In the genomic region with DNA sequence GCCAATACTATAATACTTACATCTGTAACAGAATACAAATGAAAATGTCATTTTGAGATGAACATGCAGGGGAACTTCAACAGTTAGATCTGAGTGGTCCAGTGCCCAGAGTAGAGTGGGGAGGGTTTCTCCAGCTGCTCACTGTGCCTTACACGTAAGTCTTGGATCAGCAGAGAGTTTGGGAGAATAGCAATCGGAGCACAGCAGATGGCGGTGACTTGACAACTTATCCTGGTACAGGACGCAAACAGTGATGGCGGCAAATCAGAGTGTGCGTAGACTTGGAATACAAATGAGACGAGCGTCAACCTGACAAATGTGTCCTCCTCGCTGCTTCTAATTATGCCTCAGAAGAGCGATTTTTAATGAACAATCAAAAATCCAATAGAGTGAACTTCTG, we compare ENCODE assay signal across 20 mouse cellular contexts.
A peak's percentile ranks its signal among the peaks of the same experiment; 100 is the strongest.
DNase-seq lines count a peak whose midpoint lies in the region; ATAC-seq and TF ChIP-seq lines count a peak whose summit lies in the region.
"Had no signal": no experiment of that assay in that cellular context is flagged by ENCODE, and none has a peak within 500 bp of the region (broad histone marks: within the 10 kb centered on the region; RNA-seq: fewer than 3 reads in every experiment).

No protein-coding gene starts in this region.

- H3K36me3 ChIP-seq in hindbrain, postnatal 0 days (ENCODE audit: insufficient read depth, low read length): no peaks in the 10 kb centered on the region
- H3K36me3 ChIP-seq in hindbrain, embryonic 12.5 days: no peaks in the 10 kb centered on the region
- no peaks in the 10 kb centered on the region for H3K36me3 ChIP-seq in stomach, postnatal 0 days (ENCODE audit: control insufficient read depth, insufficient read depth, low read length)
- no peaks in the 10 kb centered on the region for H3K36me3 ChIP-seq in kidney, embryonic 14.5 days (ENCODE audit: control insufficient read depth, insufficient read depth, low read length)
- H3K36me3 ChIP-seq: embryonic facial prominence, embryonic 15.5 days; G1E; hindbrain, embryonic 10.5 days; limb, embryonic 10.5 days; liver, embryonic 13.5 days; neural tube, embryonic 15.5 days had no signal

- no peak for TF ChIP-seq EP300 in stomach, postnatal 0 days (optimal IDR thresholded peaks at IDR 0.05)

- no peak overlapping the region for H3K27ac ChIP-seq in hindbrain, postnatal 0 days
- H3K27ac ChIP-seq in hindbrain, embryonic 12.5 days: no peak overlapping the region
- no peak overlapping the region for H3K27ac ChIP-seq in stomach, postnatal 0 days (replicated peaks)
- no peak overlapping the region for H3K27ac ChIP-seq in kidney, embryonic 14.5 days (ENCODE audit: low read depth, low read length)
- H3K27ac ChIP-seq: embryonic facial prominence, embryonic 15.5 days; hindbrain, embryonic 10.5 days; kidney, postnatal 0 days; limb, embryonic 10.5 days; liver, embryonic 13.5 days; neural tube, embryonic 15.5 days had no signal

- H3K4me1 ChIP-seq in hindbrain, postnatal 0 days (ENCODE audit: insufficient read depth, low read length): no peaks in the 10 kb centered on the region
- H3K4me1 ChIP-seq in hindbrain, embryonic 12.5 days: 0 out of 2 replicates have a peak, but pooled peaks cover 2% of the 10 kb centered on the region
- no peaks in the 10 kb centered on the region for H3K4me1 ChIP-seq in stomach, postnatal 0 days (replicated peaks; ENCODE audit: control insufficient read depth, insufficient read depth)
- no peaks in the 10 kb centered on the region for H3K4me1 ChIP-seq in kidney, embryonic 14.5 days (ENCODE audit: control insufficient read depth, insufficient read depth, low read length)
- H3K4me1 ChIP-seq: embryonic facial prominence, embryonic 15.5 days; hindbrain, embryonic 10.5 days; limb, embryonic 10.5 days; liver, embryonic 13.5 days; megakaryocyte, embryonic 14.5 days; neural tube, embryonic 15.5 days had no signal

- DNase-seq in hindbrain, postnatal 0 days (ENCODE audit: low spot score): peak; percentile 25
- DNase-seq in right cerebral cortex, adult 18-20 months: peak; percentile 5
- no peak for DNase-seq in right cerebral cortex, postnatal 25 days
- peak; percentile 19 for DNase-seq in layer of hippocampus, adult 9-11 months
- no peak for DNase-seq in stomach, postnatal 0 days (ENCODE audit: low spot score)
- DNase-seq: adrenal gland, adult 8-10 months; cerebellum, adult 2 months; liver, embryonic 13.5 days; lung, postnatal 10 days; thymus, adult 2 months had no signal

- ATAC-seq in hindbrain, postnatal 0 days: no peak
- ATAC-seq in hindbrain, embryonic 12.5 days (ENCODE audit: low FRiP score): no peak
- no peak for ATAC-seq in stomach, postnatal 0 days (ENCODE audit: low FRiP score, low TSS enrichment)
- no peak for ATAC-seq in kidney, embryonic 14.5 days (ENCODE audit: low FRiP score, low TSS enrichment)
- ATAC-seq: intestine, embryonic 16.5 days had no signal

- H3K4me2 ChIP-seq in hindbrain, postnatal 0 days (ENCODE audit: low read depth, low read length): 0 out of 2 replicates have a peak overlapping the region, but pooled peaks have one; percentile 3
- no peak overlapping the region for H3K4me2 ChIP-seq in hindbrain, embryonic 12.5 days (replicated peaks)
- no peak overlapping the region for H3K4me2 ChIP-seq in stomach, postnatal 0 days (replicated peaks; ENCODE audit: low read depth)
- no peak overlapping the region for H3K4me2 ChIP-seq in kidney, embryonic 14.5 days (replicated peaks; ENCODE audit: low read depth, low read length)
- H3K4me2 ChIP-seq: embryonic facial prominence, embryonic 15.5 days; liver, embryonic 13.5 days; neural tube, embryonic 15.5 days had no signal

- H3K4me3 ChIP-seq in hindbrain, postnatal 0 days (ENCODE audit: low read length): no peak overlapping the region
- no peak overlapping the region for H3K4me3 ChIP-seq in hindbrain, embryonic 12.5 days
- H3K4me3 ChIP-seq in stomach, postnatal 0 days (ENCODE audit: low read depth, low read length): no peak overlapping the region
- no peak overlapping the region for H3K4me3 ChIP-seq in kidney, embryonic 14.5 days (ENCODE audit: low read length)
- H3K4me3 ChIP-seq: embryonic facial prominence, embryonic 15.5 days; hindbrain, embryonic 10.5 days; limb, embryonic 10.5 days; liver, embryonic 13.5 days; megakaryocyte, embryonic 14.5 days; neural tube, embryonic 15.5 days had no signal

- no peak for TF ChIP-seq CTCF in hindbrain, postnatal 0 days (IDR thresholded peaks at IDR 0.05; ENCODE audit: low read depth)
- TF ChIP-seq CTCF in stomach, postnatal 0 days (IDR thresholded peaks at IDR 0.05; ENCODE audit: low read depth): no peak

- no peak overlapping the region for H3K9ac ChIP-seq in hindbrain, postnatal 0 days (replicated peaks; ENCODE audit: low read length)
- no peak overlapping the region for H3K9ac ChIP-seq in hindbrain, embryonic 12.5 days
- no peak overlapping the region for H3K9ac ChIP-seq in stomach, postnatal 0 days (ENCODE audit: low read length)
- H3K9ac ChIP-seq in kidney, embryonic 14.5 days (ENCODE audit: low read depth, low read length): no peak overlapping the region
- H3K9ac ChIP-seq: embryonic facial prominence, embryonic 15.5 days; liver, embryonic 13.5 days; neural tube, embryonic 15.5 days had no signal

- no peaks in the 10 kb centered on the region for H3K9me3 ChIP-seq in hindbrain, postnatal 0 days (ENCODE audit: low read length)
- no peaks in the 10 kb centered on the region for H3K9me3 ChIP-seq in hindbrain, embryonic 12.5 days (replicated peaks)
- H3K9me3 ChIP-seq in stomach, postnatal 0 days (ENCODE audit: control insufficient read depth, low read length): no peaks in the 10 kb centered on the region
- H3K9me3 ChIP-seq in kidney, embryonic 14.5 days (ENCODE audit: control insufficient read depth, low read length): no peaks in the 10 kb centered on the region
- H3K9me3 ChIP-seq: embryonic facial prominence, embryonic 15.5 days; hindbrain, embryonic 10.5 days; limb, embryonic 10.5 days; liver, embryonic 13.5 days; megakaryocyte, embryonic 14.5 days; neural tube, embryonic 15.5 days had no signal

- no peaks in the 10 kb centered on the region for H3K27me3 ChIP-seq in hindbrain, postnatal 0 days (ENCODE audit: insufficient read depth, low read length)
- H3K27me3 ChIP-seq in hindbrain, embryonic 12.5 days: no peaks in the 10 kb centered on the region
- no peaks in the 10 kb centered on the region for H3K27me3 ChIP-seq in stomach, postnatal 0 days (ENCODE audit: control insufficient read depth, insufficient read depth, low read length)
- H3K27me3 ChIP-seq in kidney, embryonic 14.5 days (ENCODE audit: control insufficient read depth, insufficient read depth, low read length): no peaks in the 10 kb centered on the region
- H3K27me3 ChIP-seq: embryonic facial prominence, embryonic 15.5 days; liver, embryonic 13.5 days; megakaryocyte, embryonic 14.5 days; neural tube, embryonic 15.5 days had no signal

- 54% methylated on average over 10 of the region's 10 CpGs for WGBS in hindbrain, postnatal 0 days
- 78% methylated on average over 10 of the region's 10 CpGs for WGBS in hindbrain, embryonic 12.5 days
- WGBS in stomach, postnatal 0 days: 89% methylated on average over 10 of the region's 10 CpGs
- WGBS in kidney, embryonic 14.5 days: 93% methylated on average over 10 of the region's 10 CpGs

Comparison
In these comparisons a context has a peak if more than half of its experiments do, and no peak if none do; other contexts are left out.
1. DNase-seq: peak in hindbrain, postnatal 0 days (single experiment), right cerebral cortex, adult 18-20 months (single experiment) and layer of hippocampus, adult 9-11 months (single experiment); none in right cerebral cortex, postnatal 25 days (single experiment) and stomach, postnatal 0 days (single experiment).